In the genomic region with DNA sequence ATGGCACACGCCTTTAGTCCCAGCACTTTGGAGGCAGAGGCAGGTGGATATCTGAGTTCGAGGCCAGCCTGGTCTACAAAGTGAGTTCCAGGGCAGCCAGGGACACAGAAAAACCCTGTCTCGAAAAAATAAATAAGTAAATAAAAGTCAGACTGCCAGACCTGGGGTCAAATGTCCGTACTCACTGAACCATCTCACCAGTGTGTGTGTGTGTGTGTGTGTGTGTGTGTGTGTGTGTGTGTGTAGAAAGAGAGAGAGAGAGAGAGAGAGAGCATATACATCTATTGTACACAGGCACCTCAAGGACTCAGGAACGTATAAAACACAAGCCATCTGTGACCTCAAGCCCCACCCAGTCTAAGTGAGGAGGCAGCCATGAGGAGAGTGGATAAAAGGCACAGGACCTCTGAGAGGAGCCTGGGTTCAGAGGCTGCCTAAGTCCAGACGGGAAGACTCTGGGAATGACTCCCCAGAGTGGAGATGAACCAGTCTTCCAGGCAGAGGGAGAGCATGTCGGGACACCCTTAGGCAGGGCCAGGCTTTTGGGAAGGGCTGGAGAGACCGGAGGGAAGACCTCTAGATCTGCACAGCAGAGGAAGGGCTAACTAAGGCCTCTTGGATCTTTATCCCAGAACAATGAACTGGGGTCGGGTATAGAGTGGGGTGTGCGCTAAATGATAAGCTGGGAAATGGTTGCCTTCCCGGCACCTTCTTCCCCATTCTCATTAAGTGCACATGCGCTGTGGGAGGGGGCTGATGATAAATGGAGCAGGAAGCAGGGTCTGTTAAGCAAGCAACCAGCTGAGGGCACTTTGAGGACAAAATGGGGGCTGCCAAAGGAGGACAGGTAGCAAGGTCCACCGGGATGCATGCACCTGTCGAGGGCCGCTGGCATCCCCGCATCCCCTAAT, we compare ENCODE assay signal across 9 mouse cellular contexts. TPM values are rescaled to one million over a fixed set of nuclear protein-coding genes. Genes with fewer than 3 reads are reported as not detected.
DNase-seq lines count a peak whose midpoint lies in the region; ATAC-seq lines count a peak whose summit lies in the region.
"Had no signal": no experiment of that assay in that cellular context is flagged by ENCODE, and none has a peak within 500 bp of the region (broad histone marks: within the 10 kb centered on the region; RNA-seq: fewer than 3 reads in every experiment).

No protein-coding gene starts in this region.

- H3K36me3 ChIP-seq in lung, embryonic 16.5 days (ENCODE audit: control insufficient read depth, insufficient read depth, low read length): no peaks in the 10 kb centered on the region
- H3K36me3 ChIP-seq in hindbrain, embryonic 13.5 days: no peaks in the 10 kb centered on the region
- H3K36me3 ChIP-seq in limb, embryonic 12.5 days: no peaks in the 10 kb centered on the region
- no peaks in the 10 kb centered on the region for H3K36me3 ChIP-seq in stomach, embryonic 15.5 days

- no peaks in the 10 kb centered on the region for H3K27me3 ChIP-seq in lung, embryonic 16.5 days (ENCODE audit: control insufficient read depth, insufficient read depth, low read depth, low read length)
- H3K27me3 ChIP-seq in hindbrain, embryonic 13.5 days: no peaks in the 10 kb centered on the region
- no peaks in the 10 kb centered on the region for H3K27me3 ChIP-seq in limb, embryonic 12.5 days
- H3K27me3 ChIP-seq in stomach, embryonic 15.5 days (replicated peaks): no peaks in the 10 kb centered on the region
- H3K27me3 ChIP-seq: Patski had no signal

- no peak for DNase-seq in lung, postnatal 25 days (ENCODE audit: low spot score)
- DNase-seq in frontal cortex, postnatal 36 days (ENCODE audit: low spot score in 2 of 2): no peak
- no peak for DNase-seq in adrenal gland, postnatal 4 days (ENCODE audit: low spot score in 2 of 2)
- no peak for DNase-seq in gastrocnemius, postnatal 4 days (ENCODE audit: low spot score in 2 of 2)

- peak overlapping the region; percentile 48 for H3K4me2 ChIP-seq in lung, embryonic 16.5 days (ENCODE audit: low read depth, low read length)
- H3K4me2 ChIP-seq in hindbrain, embryonic 13.5 days: peak overlapping the region; percentile 55
- H3K4me2 ChIP-seq in limb, embryonic 12.5 days: peak overlapping the region; percentile 57
- peak overlapping the region; percentile 55 for H3K4me2 ChIP-seq in stomach, embryonic 15.5 days

- ATAC-seq in lung, embryonic 16.5 days (ENCODE audit: low read depth): no peak
- ATAC-seq in hindbrain, embryonic 13.5 days (ENCODE audit: low FRiP score): peak; percentile 69
- ATAC-seq in limb, embryonic 12.5 days (ENCODE audit: insufficient number of reproducible peaks, insufficient read depth, low FRiP score, low TSS enrichment, low read depth): peak; percentile 7
- no peak; the same call in 1 of the 2 replicates for ATAC-seq in stomach, embryonic 15.5 days (ENCODE audit: insufficient read depth, low FRiP score, low read depth)
- ATAC-seq: Patski had no signal

- no peak overlapping the region for H3K9ac ChIP-seq in lung, embryonic 16.5 days (ENCODE audit: low read length)
- peak overlapping the region; percentile 68 for H3K9ac ChIP-seq in hindbrain, embryonic 13.5 days
- no peak overlapping the region; the same call in 1 of the 2 replicates for H3K9ac ChIP-seq in limb, embryonic 12.5 days (replicated peaks)
- H3K9ac ChIP-seq in stomach, embryonic 15.5 days: no peak overlapping the region

- no peaks in the 10 kb centered on the region for H3K9me3 ChIP-seq in lung, embryonic 16.5 days (ENCODE audit: control insufficient read depth, low read length)
- H3K9me3 ChIP-seq in hindbrain, embryonic 13.5 days: no peaks in the 10 kb centered on the region
- no peaks in the 10 kb centered on the region for H3K9me3 ChIP-seq in limb, embryonic 12.5 days
- H3K9me3 ChIP-seq in stomach, embryonic 15.5 days: no peaks in the 10 kb centered on the region

- no peak overlapping the region for H3K27ac ChIP-seq in lung, embryonic 16.5 days (ENCODE audit: low read length)
- peak overlapping the region; percentile 96 for H3K27ac ChIP-seq in hindbrain, embryonic 13.5 days
- H3K27ac ChIP-seq in limb, embryonic 12.5 days: peak overlapping the region; percentile 18; the same call in 1 of the 2 replicates
- H3K27ac ChIP-seq in stomach, embryonic 15.5 days: peak overlapping the region; percentile 42; the same call in 1 of the 2 replicates

- H3K4me3 ChIP-seq in lung, embryonic 16.5 days (ENCODE audit: low read length): no peak overlapping the region
- H3K4me3 ChIP-seq in hindbrain, embryonic 13.5 days: peak overlapping the region; percentile 25; the same call in 1 of the 2 replicates
- H3K4me3 ChIP-seq in limb, embryonic 12.5 days (replicated peaks): peak overlapping the region; percentile 34
- peak overlapping the region; percentile 20; the same call in 1 of the 2 replicates for H3K4me3 ChIP-seq in stomach, embryonic 15.5 days (replicated peaks)

- 29% methylated on average over 16 of the region's 16 CpGs for WGBS in lung, embryonic 16.5 days
- WGBS in hindbrain, embryonic 13.5 days: 29% methylated on average over 16 of the region's 16 CpGs
- 32% methylated on average over 16 of the region's 16 CpGs for WGBS in limb, embryonic 12.5 days
- WGBS in stomach, embryonic 15.5 days: 25% methylated on average over 16 of the region's 16 CpGs

- H3K4me1 ChIP-seq in lung, embryonic 16.5 days (replicated peaks; ENCODE audit: control insufficient read depth, insufficient read depth, low read length): peaks cover 14% of the 10 kb centered on the region
- peaks cover 18% of the 10 kb centered on the region for H3K4me1 ChIP-seq in hindbrain, embryonic 13.5 days (replicated peaks)
- H3K4me1 ChIP-seq in limb, embryonic 12.5 days (replicated peaks): peaks cover 17% of the 10 kb centered on the region
- H3K4me1 ChIP-seq in stomach, embryonic 15.5 days: peaks cover 15% of the 10 kb centered on the region

RNA-seq across cellular contexts. Expression of gene Plcg2, which starts 28.4 kb away (rescaled TPM):
- 4.3 and 5.0 TPM in 2 replicates for polyA plus RNA-seq in lung, embryonic 16.5 days (2015; fragmentation: Nextera tagmentation; extraction: Ambion mirVana)
- polyA plus RNA-seq in hindbrain, embryonic 13.5 days (2015; fragmentation: Nextera tagmentation; extraction: Ambion mirVana): 1.3 and 1.6 TPM in 2 replicates
- 2.4 and 2.6 TPM in 2 replicates for polyA plus RNA-seq in limb, embryonic 12.5 days (2016; fragmentation: Nextera tagmentation; extraction: Ambion mirVana)
- 4.2 and 4.9 TPM in 2 replicates for polyA plus RNA-seq in stomach, embryonic 15.5 days (2015; fragmentation: Nextera tagmentation; extraction: Ambion mirVana)
- 1 to 10 TPM; 5.5 to 6.2 TPM for total RNA-seq in adrenal gland, postnatal 4 days (2021)
- 1 to 10 TPM; 2.1 to 2.4 TPM for total RNA-seq in gastrocnemius, postnatal 4 days (2021)

Comparison
In these comparisons a context has a peak if more than half of its experiments do, and no peak if none do; other contexts are left out.
1. ATAC-seq: peak in hindbrain, embryonic 13.5 days (single experiment) and limb, embryonic 12.5 days (single experiment); none in lung, embryonic 16.5 days (single experiment) and stomach, embryonic 15.5 days (single experiment).
2. Peak in every context shown above with its lines, with median percentiles within 50 percentile points of each other: H3K4me2 ChIP-seq.